Mouse (Mus musculus) MEL (cell line): ENCODE measurements around the gene Cfap69. TPM values are rescaled to one million over a fixed set of nuclear protein-coding genes. Genes with fewer than 3 reads are reported as not detected.

ENCODE experiments used
- DNase-seq: peaks from one replicate; pipeline ENCODE4 v3.0.0; 2011; ENCODE audit warnings: low read depth, low spot score
- H3K27ac ChIP-seq: 2 replicates; pipeline ENCODE4 v1.5.1; 2012; ENCODE audit warnings: low read depth, mild to moderate bottlenecking, control low read depth, low read length, moderate library complexity; ENCODE audit not compliant: control insufficient read depth
- H3K27me3 ChIP-seq, 2 experiments: fragments of 150-350 bp in 1 of 2; sonication (generic) in 1 of 2; 2 replicates each; pipeline ENCODE4 v1.6.1; 2012; ENCODE audit warnings: low read length in 2 of 2, mild to moderate bottlenecking in 2 of 2, improper control_type of control experiment in 1 of 2, moderate library complexity in 1 of 2; ENCODE audit not compliant: insufficient read depth in 2 of 2, control insufficient read depth in 1 of 2
- H3K36me3 ChIP-seq, 2 experiments: 2 replicates each; pipeline ENCODE4 v1.6.1; 2012 to 2014; ENCODE audit warnings: low read length in 2 of 2, improper control_type of control experiment in 1 of 2, inconsistent platforms in 1 of 2, mild to moderate bottlenecking in 1 of 2; ENCODE audit not compliant: insufficient read depth in 2 of 2, control insufficient read depth in 1 of 2
- H3K4me1 ChIP-seq, 2 experiments: fragments of 150-350 bp in 1 of 2; sonication (generic) in 1 of 2; 2 replicates each; pipeline ENCODE4 v1.6.1; 2012; ENCODE audit warnings: low read length in 2 of 2, improper control_type of control experiment in 1 of 2, mild to moderate bottlenecking in 1 of 2; ENCODE audit not compliant: insufficient read depth in 2 of 2, control insufficient read depth in 1 of 2
- H3K4me3 ChIP-seq, 2 experiments: fragments of 150-350 bp in 1 of 2; sonication (generic) in 1 of 2; 2 replicates each; pipeline ENCODE4 v1.5.1; 2012; ENCODE audit warnings: low read depth in 2 of 2, low read length in 2 of 2, mild to moderate bottlenecking in 2 of 2, moderate library complexity in 2 of 2, control low read depth in 1 of 2, improper control_type of control experiment in 1 of 2; ENCODE audit not compliant: control insufficient read depth in 1 of 2, insufficient read depth in 1 of 2
- H3K79me2 ChIP-seq: 2 replicates; pipeline ENCODE4 v1.6.1; 2012; ENCODE audit warnings: mild to moderate bottlenecking, low read length, moderate library complexity; ENCODE audit not compliant: control insufficient read depth, poor library complexity, insufficient read depth
- H3K9ac ChIP-seq: 2 replicates; pipeline ENCODE4 v1.6.1; 2012; ENCODE audit warnings: low read depth, mild to moderate bottlenecking, control low read depth, low read length, moderate library complexity; ENCODE audit not compliant: control insufficient read depth, poor library complexity, severe bottlenecking
- H3K9me3 ChIP-seq: fragments of 150-350 bp; sonication (generic); replicated peaks from 2 replicates; pipeline ENCODE4 v1.6.1; 2012; ENCODE audit warnings: mild to moderate bottlenecking, low read length, improper control_type of control experiment, moderate library complexity; ENCODE audit not compliant: insufficient read depth
- CHD2 ChIP-seq: IDR thresholded peaks from 2 replicates; pipeline ENCODE4 v1.6.1; 2011; ENCODE audit warnings: low read length, improper control_type of control experiment
- CTCF ChIP-seq, 3 experiments: IDR thresholded peaks in 2 of 3; conservative IDR thresholded peaks in 1 of 3; 2 replicates each; pipeline ENCODE4 v1.5.1; 2011 to 2012; ENCODE audit warnings: low read length in 3 of 3, low read depth in 2 of 3, mild to moderate bottlenecking in 2 of 3, improper control_type of control experiment in 1 of 3, inconsistent platforms in 1 of 3, mixed read lengths in 1 of 3, moderate library complexity in 1 of 3; ENCODE audit not compliant: control insufficient read depth in 1 of 3, insufficient read depth in 1 of 3, poor library complexity in 1 of 3, severe bottlenecking in 1 of 3
- KAT2A ChIP-seq: conservative IDR thresholded peaks from 2 replicates; pipeline ENCODE4 v1.6.1; 2012; ENCODE audit warnings: low read depth, low read length, improper control_type of control experiment, inconsistent platforms
- MAX ChIP-seq: IDR thresholded peaks from 2 replicates; pipeline ENCODE4 v1.6.1; 2011; ENCODE audit warnings: low read length, improper control_type of control experiment
- MAZ ChIP-seq: IDR thresholded peaks from 2 replicates; pipeline ENCODE4 v1.6.1; 2012; ENCODE audit warnings: low read depth, mild to moderate bottlenecking, inconsistent platforms, low read length, improper control_type of control experiment
- MXI1 ChIP-seq: IDR thresholded peaks from 2 replicates; pipeline ENCODE4 v1.6.1; 2011; ENCODE audit warnings: mild to moderate bottlenecking, low read depth, low read length, improper control_type of control experiment
- MYB ChIP-seq: IDR thresholded peaks from 2 replicates; pipeline ENCODE4 v1.6.1; 2011; ENCODE audit warnings: mild to moderate bottlenecking, low read depth, low read length, improper control_type of control experiment
- MYC ChIP-seq: IDR thresholded peaks from 2 replicates; pipeline ENCODE4 v1.6.1; 2011; ENCODE audit warnings: low read depth, mild to moderate bottlenecking, low read length, improper control_type of control experiment, moderate library complexity
- POLR2AphosphoS2 ChIP-seq: IDR thresholded peaks from 2 replicates; pipeline ENCODE4 v1.6.1; 2011; ENCODE audit warnings: low read length, improper control_type of control experiment
- RAD21 ChIP-seq: IDR thresholded peaks from 2 replicates; pipeline ENCODE4 v1.6.1; 2011; ENCODE audit warnings: mild to moderate bottlenecking, low read depth, low read length, improper control_type of control experiment
- TCF12 ChIP-seq: IDR thresholded peaks from 2 replicates; pipeline ENCODE4 v1.6.1; 2014; ENCODE audit warnings: low read depth, mild to moderate bottlenecking, inconsistent platforms, low read length, improper control_type of control experiment, moderate library complexity
- USF2 ChIP-seq, 2 experiments: IDR thresholded peaks; 2 replicates each; pipeline ENCODE4 v1.6.1; 2011 to 2012; ENCODE audit warnings: improper control_type of control experiment in 2 of 2, low read length in 2 of 2, borderline replicate concordance in 1 of 2, inconsistent platforms in 1 of 2, low read depth in 1 of 2, mild to moderate bottlenecking in 1 of 2; ENCODE audit not compliant: insufficient read depth in 1 of 2
- ZNF384 ChIP-seq: IDR thresholded peaks from 2 replicates; pipeline ENCODE4 v1.6.1; 2012; ENCODE audit warnings: low read depth, mild to moderate bottlenecking, inconsistent platforms, low read length, improper control_type of control experiment
- polyA plus RNA-seq, 2 experiments: library from polyadenylated mRNA; stranded (reverse) in 1 of 2; unstranded in 1 of 2; fragments of >175 nt in 1 of 2; fragments of >200 nt in 1 of 2; gene quantifications; 2 replicates each; pipeline versions ENCODE4 v1.2.1 to v1.2.4; 2012; ENCODE audit warnings: low replicate concordance in 2 of 2, low read depth in 1 of 2; ENCODE audit not compliant: insufficient read length in 2 of 2, insufficient read depth in 1 of 2, missing spikeins in 1 of 2
- total RNA-seq: library from RNA; depleted of rRNA; stranded (reverse); fragments of 300-350 nt; gene quantifications from 2 replicates; pipeline ENCODE4 v1.2.3, GENCODE M21; 2012

Gene Cfap69
- total and polyA plus RNA-seq, 3 experiments: not detected

DNA sequence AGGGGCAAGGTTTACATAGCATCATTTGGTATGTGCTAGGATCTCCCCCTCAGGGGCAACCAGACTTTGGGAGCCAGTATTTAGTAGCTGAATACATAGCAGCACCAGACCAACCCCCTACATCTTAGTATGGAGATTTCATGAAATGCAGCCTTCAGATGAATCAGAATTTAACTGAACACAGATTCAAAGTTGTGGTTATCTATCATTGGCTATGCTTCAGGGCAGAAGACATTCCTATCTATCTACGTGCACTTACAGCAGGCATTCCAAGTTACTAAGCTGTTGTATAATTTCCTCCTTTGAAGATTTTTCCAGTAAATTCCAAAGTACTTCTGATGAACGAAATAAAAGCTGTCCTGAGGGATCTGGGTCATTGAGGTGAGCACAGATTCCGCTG, 38.5 kb downstream of the Cfap69 start:
- no peak overlapping the region for H3K4me3 ChIP-seq
- no peak for DNase-seq
- no peaks in the 10 kb centered on the region for H3K9me3 ChIP-seq
- H3K4me1 ChIP-seq: no peaks in the 10 kb centered on the region
- no peaks in the 10 kb centered on the region; a peak in 1 of 4 replicates for H3K27me3 ChIP-seq
- TF ChIP-seq POLR2AphosphoS2: no peak
- TF ChIP-seq MAX: no peak
- TF ChIP-seq MYC: no peak
- TF ChIP-seq CTCF (IDR thresholded peaks at IDR 0.05 in 2 of 3, conservative IDR thresholded peaks at IDR 0.05 in 1 of 3; ENCODE audit: control insufficient read depth in 1 of 3, insufficient read depth in 1 of 3, low read depth in 2 of 3, low read length in 3 of 3, poor library complexity in 1 of 3, severe bottlenecking in 1 of 3): no peak
- TF ChIP-seq, all 39 proteins: peak for 0
- H3K79me2 ChIP-seq: no peaks in the 10 kb centered on the region
- no peaks in the 10 kb centered on the region for H3K36me3 ChIP-seq
- no peak overlapping the region for H3K27ac ChIP-seq
- no peak overlapping the region for H3K9ac ChIP-seq

DNA sequence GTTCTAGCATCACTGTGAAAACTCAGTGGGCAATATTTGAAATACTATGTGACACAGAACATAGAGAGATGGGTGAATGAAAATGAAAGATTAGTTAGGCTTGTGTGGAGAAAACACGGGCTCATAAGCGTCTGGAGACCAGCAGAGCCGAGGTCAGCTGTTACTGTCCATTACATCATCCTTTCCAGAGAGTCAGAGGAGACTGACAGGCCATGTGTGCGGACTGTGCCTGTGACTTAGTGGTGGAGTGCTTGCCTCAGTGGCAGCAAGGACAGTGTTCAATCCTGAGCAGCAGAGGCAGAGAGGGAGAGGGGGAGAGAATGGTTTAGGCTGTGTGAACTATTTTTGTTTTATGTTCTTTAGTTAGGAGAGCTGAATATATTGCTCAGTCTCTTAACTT, 45.7 kb downstream of the Cfap69 start:
- H3K9me3 ChIP-seq: no peaks in the 10 kb centered on the region
- no peak for TF ChIP-seq KAT2A
- TF ChIP-seq RAD21: no peak
- TF ChIP-seq MXI1: no peak
- peak overlapping the region in 1 of 2 experiments; percentile 58; a peak in 1 of 4 replicates for H3K4me3 ChIP-seq
- DNase-seq: peak; percentile 8
- H3K27me3 ChIP-seq: no peaks in the 10 kb centered on the region; a peak in 1 of 4 replicates
- no peaks in the 10 kb centered on the region for H3K4me1 ChIP-seq
- no peaks in the 10 kb centered on the region for H3K79me2 ChIP-seq
- no peaks in the 10 kb centered on the region for H3K36me3 ChIP-seq
- H3K27ac ChIP-seq: no peak overlapping the region
- no peak overlapping the region for H3K9ac ChIP-seq

- H3K36me3 ChIP-seq: no peaks in the 10 kb centered on the region
- H3K27ac ChIP-seq: no peak overlapping the region
- no peaks in the 10 kb centered on the region for H3K27me3 ChIP-seq
- no peaks in the 10 kb centered on the region for H3K79me2 ChIP-seq
- TF ChIP-seq TCF12 (no peak), MYB (no peak), MAZ (no peak), CHD2 (no peak)
- no peaks in the 10 kb centered on the region for H3K4me1 ChIP-seq
- no peaks in the 10 kb centered on the region for H3K9me3 ChIP-seq
- no peak overlapping the region for H3K9ac ChIP-seq
- no peak for DNase-seq
- no peak overlapping the region for H3K4me3 ChIP-seq
These were observed 53.5 kb downstream of the Cfap69 start for GRCm38 (mm10) chr5:5610540-5610939.

DNA sequence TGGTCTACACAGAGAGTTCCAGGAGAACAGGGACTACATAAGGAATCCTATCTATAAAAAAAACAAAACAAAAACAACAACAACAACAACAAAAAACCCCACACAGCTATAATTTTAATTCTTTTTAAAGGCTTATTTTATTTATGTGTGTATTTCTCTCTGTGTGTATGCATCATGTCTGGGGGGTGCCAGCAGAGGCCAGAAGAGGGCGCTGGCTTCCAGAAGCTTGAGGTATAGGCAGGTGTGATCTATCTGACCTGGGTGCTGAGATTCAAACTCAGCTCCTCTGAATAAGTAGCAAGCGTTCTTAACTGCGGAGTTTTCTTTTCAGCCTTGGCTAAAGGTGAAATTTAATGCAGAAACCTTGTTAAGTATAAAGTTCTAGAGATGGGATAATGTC, 76.4 kb downstream of the Cfap69 start:
- Histone ChIP-seq H3K79me2 (no peaks in the 10 kb centered on the region), H3K9me3 (no peaks in the 10 kb centered on the region), H3K9ac (no peak overlapping the region), H3K36me3 (no peaks in the 10 kb centered on the region), H3K4me1 (no peaks in the 10 kb centered on the region), H3K4me3 (no peak overlapping the region), H3K27me3 (no peaks in the 10 kb centered on the region), H3K27ac (no peak overlapping the region)
- TF ChIP-seq ZNF384: no peak
- no peak for TF ChIP-seq CTCF (IDR thresholded peaks at IDR 0.05 in 2 of 3, conservative IDR thresholded peaks at IDR 0.05 in 1 of 3; ENCODE audit: control insufficient read depth in 1 of 3, insufficient read depth in 1 of 3, low read depth in 2 of 3, low read length in 3 of 3, poor library complexity in 1 of 3, severe bottlenecking in 1 of 3)
- no peak for TF ChIP-seq MAZ
- no peak for TF ChIP-seq USF2 (IDR thresholded peaks at IDR 0.05; ENCODE audit: borderline replicate concordance in 1 of 2, insufficient read depth in 1 of 2, low read depth in 1 of 2, low read length in 2 of 2)
- no peak for DNase-seq
